Mouse (Mus musculus) spleen, adult 2 months (tissue): ENCODE measurements around the gene H2-D1.

ENCODE experiments used
- CTCF ChIP-seq: fragments of 200-500 bp; IDR thresholded peaks from 2 replicates; pipeline ENCODE4 v1.5.1; 2011; ENCODE audit warnings: mild to moderate bottlenecking, inconsistent platforms; ENCODE audit not compliant: insufficient read depth, insufficient read length, insufficient replicate concordance; ENCODE audit errors: extremely low read depth
- POLR2A ChIP-seq: fragments of 200-500 bp; IDR thresholded peaks from 2 replicates; pipeline ENCODE4 v1.6.1; 2011; ENCODE audit warnings: low read depth, low read length, inconsistent platforms

DNA sequence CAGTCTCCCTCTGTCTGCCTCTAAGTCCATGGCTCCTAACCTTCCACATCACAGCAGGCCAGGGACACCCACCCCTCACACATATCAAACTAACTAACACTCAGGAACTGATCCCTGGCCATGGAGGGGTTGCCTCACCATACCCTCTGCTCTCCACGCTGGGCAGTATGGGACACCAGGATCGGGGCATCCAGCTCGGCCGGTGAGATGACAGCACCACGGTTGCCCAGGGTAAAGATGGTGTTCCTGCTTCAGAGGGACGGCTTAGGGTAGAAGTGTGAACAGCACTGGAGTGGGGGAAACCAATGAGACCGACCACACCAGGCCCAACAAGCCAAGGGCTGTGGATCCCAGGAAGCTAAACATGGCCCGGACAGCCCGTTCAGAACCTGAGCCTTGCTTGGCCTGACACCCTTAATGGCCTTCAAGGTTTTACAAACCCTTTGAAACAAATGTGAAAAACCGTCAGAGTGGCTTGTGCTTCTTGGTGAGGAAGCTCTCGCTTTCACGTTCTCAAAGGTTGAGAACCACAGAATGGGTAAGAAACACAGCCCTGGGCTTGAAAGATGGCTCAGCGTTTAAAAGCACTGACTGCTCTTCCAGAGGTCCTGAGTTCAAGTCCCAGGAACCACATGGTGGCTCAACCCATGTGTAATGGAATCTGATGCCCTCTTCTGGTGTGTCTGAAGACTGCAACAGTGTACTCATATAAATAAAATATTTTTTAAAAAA is 16.6 kb downstream of the H2-D1 start:
- TF ChIP-seq POLR2A (no peak), CTCF (no peak)
